8 mouse cellular contexts compared by ENCODE assay signal in the genomic region with DNA sequence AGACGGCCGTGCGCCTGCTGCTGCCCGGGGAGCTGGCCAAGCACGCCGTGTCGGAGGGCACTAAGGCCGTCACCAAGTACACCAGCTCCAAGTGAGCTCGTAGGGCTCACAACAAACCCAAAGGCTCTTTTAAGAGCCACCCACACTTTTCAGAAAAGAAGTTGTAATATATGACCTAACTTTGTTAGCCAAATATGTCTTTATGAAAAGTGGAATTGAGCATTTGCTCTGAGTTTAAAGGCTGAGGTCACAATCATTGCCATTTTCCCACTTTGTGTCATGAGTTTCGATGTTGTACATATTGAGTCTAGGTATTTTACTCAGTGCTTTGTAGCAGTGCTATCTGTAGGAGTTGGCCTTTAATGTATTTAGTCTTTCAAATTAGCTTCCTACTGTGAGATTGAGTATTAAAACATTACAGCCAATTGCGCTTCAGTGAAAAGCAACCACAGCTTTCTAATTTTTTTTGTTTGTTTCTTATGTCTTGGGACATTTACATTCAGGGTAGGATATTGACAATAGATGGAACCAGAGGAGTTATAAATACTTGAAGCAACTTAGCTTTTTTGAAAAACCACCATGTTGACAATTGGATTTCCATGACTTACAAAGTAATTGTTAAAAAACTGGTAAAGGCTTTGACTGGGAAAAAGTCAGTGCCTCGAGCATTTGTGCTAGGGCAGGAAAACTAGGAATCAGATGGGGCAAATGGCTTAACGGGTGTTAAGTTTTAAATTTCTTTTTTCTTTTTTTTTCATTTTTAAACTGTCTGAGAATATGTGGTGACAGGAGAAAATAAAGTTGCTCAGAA. TPM values are rescaled to one million over a fixed set of nuclear protein-coding genes. Genes with fewer than 3 reads are reported as not detected.
A peak's percentile ranks its signal among the peaks of the same experiment; 100 is the strongest.
DNase-seq lines count a peak whose midpoint lies in the region; ATAC-seq lines count a peak whose summit lies in the region.

No protein-coding gene starts in this region.

- H3K4me1 ChIP-seq in megakaryocyte, embryonic 14.5 days = peaks cover 49% of the 10 kb centered on the region
- peaks cover 23% of the 10 kb centered on the region for H3K4me1 ChIP-seq in embryonic facial prominence, embryonic 10.5 days
- H3K4me1 ChIP-seq in intestine, embryonic 16.5 days (ENCODE audit: control insufficient read depth, insufficient read depth, low read length) = peaks cover 7% of the 10 kb centered on the region
- H3K4me1 ChIP-seq in neural tube, embryonic 11.5 days (ENCODE audit: control insufficient read depth, insufficient read depth, low read length) = peaks cover 13% of the 10 kb centered on the region; the same call in 1 of the 2 replicates

- H3K27ac ChIP-seq in embryonic facial prominence, embryonic 10.5 days (replicated peaks) = peak overlapping the region; percentile 98
- H3K27ac ChIP-seq in intestine, embryonic 16.5 days (ENCODE audit: low read length) = peak overlapping the region; percentile 100
- peak overlapping the region; percentile 98 for H3K27ac ChIP-seq in neural tube, embryonic 11.5 days (ENCODE audit: low read depth, low read length)

- no peaks in the 10 kb centered on the region for H3K9me3 ChIP-seq in megakaryocyte, embryonic 14.5 days
- H3K9me3 ChIP-seq in embryonic facial prominence, embryonic 10.5 days = no peaks in the 10 kb centered on the region
- H3K9me3 ChIP-seq in intestine, embryonic 16.5 days (ENCODE audit: control insufficient read depth, low read length) = no peaks in the 10 kb centered on the region
- no peaks in the 10 kb centered on the region for H3K9me3 ChIP-seq in neural tube, embryonic 11.5 days (ENCODE audit: control insufficient read depth, low read length)

- peak; percentile 35 for DNase-seq in embryonic facial prominence, embryonic 10.5 days (ENCODE audit: low spot score)
- DNase-seq in neural tube, embryonic 11.5 days (ENCODE audit: low spot score) = peak; percentile 36
- DNase-seq in spleen, postnatal 36 days (ENCODE audit: low spot score in 2 of 2) = no peak
- DNase-seq in right cerebral cortex, postnatal 25 days = no peak
- DNase-seq in ovary, adult 18-20 months (ENCODE audit: low spot score) = no peak

- no peak for ATAC-seq in megakaryocyte, adult 5-6 weeks (ENCODE audit: poor library complexity, severe bottlenecking)
- peak; percentile 16; the same call in 1 of the 2 replicates for ATAC-seq in intestine, embryonic 16.5 days
- ATAC-seq in neural tube, embryonic 11.5 days (ENCODE audit: insufficient read depth, low FRiP score, low TSS enrichment) = peak; percentile 7; the same call in 1 of the 2 replicates

- no peaks in the 10 kb centered on the region for H3K36me3 ChIP-seq in megakaryocyte, embryonic 14.5 days (replicated peaks; ENCODE audit: low read length)
- H3K36me3 ChIP-seq in embryonic facial prominence, embryonic 10.5 days (replicated peaks) = no peaks in the 10 kb centered on the region
- H3K36me3 ChIP-seq in intestine, embryonic 16.5 days (ENCODE audit: control insufficient read depth, insufficient read depth, low read length) = no peaks in the 10 kb centered on the region
- H3K36me3 ChIP-seq in neural tube, embryonic 11.5 days (ENCODE audit: control insufficient read depth, insufficient read depth, low read length) = no peaks in the 10 kb centered on the region

- H3K9ac ChIP-seq in intestine, embryonic 16.5 days (ENCODE audit: low read depth, low read length) = peak overlapping the region; percentile 63
- H3K9ac ChIP-seq in neural tube, embryonic 11.5 days (ENCODE audit: low read length) = peak overlapping the region; percentile 63

- no peaks in the 10 kb centered on the region for H3K27me3 ChIP-seq in megakaryocyte, embryonic 14.5 days (replicated peaks)
- no peaks in the 10 kb centered on the region for H3K27me3 ChIP-seq in embryonic facial prominence, embryonic 10.5 days (replicated peaks; ENCODE audit: low read depth, poor library complexity, severe bottlenecking)
- no peaks in the 10 kb centered on the region for H3K27me3 ChIP-seq in intestine, embryonic 16.5 days (replicated peaks; ENCODE audit: control insufficient read depth, insufficient read depth, low read length)
- H3K27me3 ChIP-seq in neural tube, embryonic 11.5 days (ENCODE audit: control insufficient read depth, insufficient read depth, low read length) = no peaks in the 10 kb centered on the region

- 4% methylated on average over 13 of the region's 13 CpGs for WGBS in embryonic facial prominence, embryonic 10.5 days
- WGBS in intestine, embryonic 16.5 days = 6% methylated on average over 9 of the region's 13 CpGs
- WGBS in neural tube, embryonic 11.5 days = 3% methylated on average over 10 of the region's 13 CpGs

- peak overlapping the region; percentile 54 for H3K4me2 ChIP-seq in intestine, embryonic 16.5 days (ENCODE audit: low read depth, low read length)
- H3K4me2 ChIP-seq in neural tube, embryonic 11.5 days (ENCODE audit: low read depth) = peak overlapping the region; percentile 58

- peak overlapping the region; percentile 83 for H3K4me3 ChIP-seq in megakaryocyte, embryonic 14.5 days (replicated peaks)
- peak overlapping the region; percentile 62 for H3K4me3 ChIP-seq in embryonic facial prominence, embryonic 10.5 days
- H3K4me3 ChIP-seq in intestine, embryonic 16.5 days (ENCODE audit: low read length) = peak overlapping the region; percentile 37
- H3K4me3 ChIP-seq in neural tube, embryonic 11.5 days (ENCODE audit: low read depth, low read length) = peak overlapping the region; percentile 36

RNA-seq across cellular contexts. Expression of gene Hist1h2bb, which starts 0.8 kb away (rescaled TPM):
- polyA plus RNA-seq in megakaryocyte, embryonic 14.5 days (2012; ENCODE audit: insufficient read depth, low replicate concordance) = 7.4 TPM in 1 of 2 replicates, not detected in the other
- total RNA-seq in megakaryocyte, adult 5-6 weeks (2015) = 264 and 296 TPM in 2 replicates
- 5,681 and 7,839 TPM in 2 replicates for total RNA-seq in megakaryocyte, adult 5-6 weeks (2017)
- polyA plus RNA-seq in embryonic facial prominence, embryonic 10.5 days (2016; fragmentation: Nextera tagmentation; extraction: Ambion mirVana) = 1.9 and 2.9 TPM in 2 replicates
- polyA plus RNA-seq in intestine, embryonic 16.5 days (2015; fragmentation: Nextera tagmentation; extraction: Ambion mirVana) = 1.7 and 2.0 TPM in 2 replicates
- 2.4 and 2.9 TPM in 2 replicates for polyA plus RNA-seq in neural tube, embryonic 11.5 days (2014; fragmentation: Nextera tagmentation; extraction: Ambion mirVana)

RNA-seq across cellular contexts. Expression of gene Hist1h3c, which starts 1.9 kb away (rescaled TPM):
- 12.6 TPM in 1 of 2 replicates, not detected in the other for polyA plus RNA-seq in megakaryocyte, embryonic 14.5 days (2012; ENCODE audit: insufficient read depth, low replicate concordance)
- 115 and 119 TPM in 2 replicates for total RNA-seq in megakaryocyte, adult 5-6 weeks (2015)
- total RNA-seq in megakaryocyte, adult 5-6 weeks (2017) = 508 and 593 TPM in 2 replicates
- 8.6 and 10.0 TPM in 2 replicates for polyA plus RNA-seq in embryonic facial prominence, embryonic 10.5 days (2016; fragmentation: Nextera tagmentation; extraction: Ambion mirVana)
- 3.2 and 4.9 TPM in 2 replicates for polyA plus RNA-seq in intestine, embryonic 16.5 days (2015; fragmentation: Nextera tagmentation; extraction: Ambion mirVana)
- 8.3 and 10.6 TPM in 2 replicates for polyA plus RNA-seq in neural tube, embryonic 11.5 days (2014; fragmentation: Nextera tagmentation; extraction: Ambion mirVana)

RNA-seq across cellular contexts. Expression of gene Hist1h2ab, which starts 3.6 kb away (rescaled TPM):
- polyA plus RNA-seq in megakaryocyte, embryonic 14.5 days (2012; ENCODE audit: insufficient read depth, low replicate concordance) = 16.0 and 17.5 TPM in 2 replicates
- total RNA-seq in megakaryocyte, adult 5-6 weeks (2015) = 64.3 and 114 TPM in 2 replicates
- 3,821 and 4,666 TPM in 2 replicates for total RNA-seq in megakaryocyte, adult 5-6 weeks (2017)
- 39.1 and 43.8 TPM in 2 replicates for polyA plus RNA-seq in embryonic facial prominence, embryonic 10.5 days (2016; fragmentation: Nextera tagmentation; extraction: Ambion mirVana)
- polyA plus RNA-seq in intestine, embryonic 16.5 days (2015; fragmentation: Nextera tagmentation; extraction: Ambion mirVana) = 16.9 and 20.0 TPM in 2 replicates
- polyA plus RNA-seq in neural tube, embryonic 11.5 days (2014; fragmentation: Nextera tagmentation; extraction: Ambion mirVana) = 33.1 and 47.3 TPM in 2 replicates

RNA-seq across cellular contexts. Expression of gene Hist1h3b, which starts 4.8 kb away (rescaled TPM):
- 9.9 and 14.5 TPM in 2 replicates for polyA plus RNA-seq in megakaryocyte, embryonic 14.5 days (2012; ENCODE audit: insufficient read depth, low replicate concordance)
- 495 and 572 TPM in 2 replicates for total RNA-seq in megakaryocyte, adult 5-6 weeks (2015)
- total RNA-seq in megakaryocyte, adult 5-6 weeks (2017) = 546 and 613 TPM in 2 replicates
- 9.5 and 10.3 TPM in 2 replicates for polyA plus RNA-seq in embryonic facial prominence, embryonic 10.5 days (2016; fragmentation: Nextera tagmentation; extraction: Ambion mirVana)
- 4.7 and 7.4 TPM in 2 replicates for polyA plus RNA-seq in intestine, embryonic 16.5 days (2015; fragmentation: Nextera tagmentation; extraction: Ambion mirVana)
- 6.2 and 8.4 TPM in 2 replicates for polyA plus RNA-seq in neural tube, embryonic 11.5 days (2014; fragmentation: Nextera tagmentation; extraction: Ambion mirVana)

RNA-seq across cellular contexts. Expression of gene Hist1h1c, which starts 8.7 kb away (rescaled TPM):
- 353 and 402 TPM in 2 replicates for polyA plus RNA-seq in megakaryocyte, embryonic 14.5 days (2012; ENCODE audit: insufficient read depth, low replicate concordance)
- total RNA-seq in megakaryocyte, adult 5-6 weeks (2015) = 179 and 186 TPM in 2 replicates
- total RNA-seq in megakaryocyte, adult 5-6 weeks (2017) = 1,288 and 1,327 TPM in 2 replicates
- 9.1 and 9.2 TPM in 2 replicates for polyA plus RNA-seq in embryonic facial prominence, embryonic 10.5 days (2016; fragmentation: Nextera tagmentation; extraction: Ambion mirVana)
- 33.6 and 35.3 TPM in 2 replicates for polyA plus RNA-seq in intestine, embryonic 16.5 days (2015; fragmentation: Nextera tagmentation; extraction: Ambion mirVana)
- polyA plus RNA-seq in neural tube, embryonic 11.5 days (2014; fragmentation: Nextera tagmentation; extraction: Ambion mirVana) = 12.2 and 15.3 TPM in 2 replicates

Comparison
In these comparisons a context has a peak if more than half of its experiments do, and no peak if none do; other contexts are left out.
1. DNase-seq: peak in embryonic facial prominence, embryonic 10.5 days (single experiment) and neural tube, embryonic 11.5 days (single experiment); none in spleen, postnatal 36 days (0 of 2), right cerebral cortex, postnatal 25 days (single experiment) and ovary, adult 18-20 months (single experiment).
2. Peak in every context shown above with its lines, with median percentiles within 50 percentile points of each other: H3K4me3 ChIP-seq and H3K27ac ChIP-seq.